Mouse (Mus musculus) mature B cell (primary cell): ENCODE data around the gene Fiz1.

ENCODE experiments used
- in situ Hi-C: fragments of 300-500 bp; cut with MboI; formaldehyde crosslinking; loops from 2 replicates; pipeline ENCODE4 v1.14.3; 2019

Gene Fiz1

DNA sequence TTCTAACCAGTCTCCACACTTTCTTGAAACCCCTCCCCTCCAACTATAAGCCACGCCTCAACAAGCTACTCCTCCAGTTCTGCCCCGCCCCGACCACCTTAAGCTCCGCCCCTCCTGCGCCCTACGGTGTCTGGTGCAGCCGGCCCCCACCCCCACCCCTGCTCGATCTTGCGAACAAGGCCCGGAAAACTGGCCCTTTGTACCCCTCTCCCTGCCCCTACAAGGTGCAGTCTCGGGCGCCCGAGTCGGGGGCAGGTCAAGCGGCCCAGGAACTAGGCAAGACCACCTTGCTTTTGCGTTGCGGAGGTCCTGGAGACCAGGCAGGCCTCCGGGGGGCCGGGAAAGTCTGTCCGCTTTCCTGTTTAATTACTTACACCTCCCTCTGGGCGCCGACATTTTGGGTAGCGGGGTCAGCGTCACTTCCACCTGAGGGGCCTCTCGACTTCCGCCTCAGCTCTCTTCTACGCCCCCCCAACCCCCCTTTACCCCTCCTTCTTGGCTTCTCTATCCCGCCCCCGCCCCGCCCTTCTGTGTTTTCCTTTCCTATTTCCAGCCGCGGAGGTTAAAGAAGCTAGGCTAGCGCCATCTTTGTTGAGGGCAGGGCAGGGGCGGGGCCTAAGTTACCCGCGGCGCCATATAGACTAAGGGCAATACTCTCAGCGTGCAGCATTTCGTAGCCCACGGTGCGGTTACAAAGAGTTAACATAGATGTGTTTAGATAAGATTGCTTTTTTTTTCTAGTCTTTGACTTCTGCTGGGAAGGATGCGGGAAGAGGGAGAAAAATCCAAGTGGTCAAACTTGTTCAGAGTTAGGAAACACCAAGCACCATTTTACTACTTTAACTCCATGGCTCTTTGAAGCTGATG is at the start of gene Fiz1, which contains the start of gene Zfp524:
Gene Fiz1 (minus strand): TSS at position 447 of the 867 bp plus-strand sequence.
Gene Zfp524 (plus strand): TSS at position 165 of the 867 bp plus-strand sequence.
- in situ Hi-C loops = loop anchor here (5.0 kb wide), 1 partner anchor 33 kb away; no protein-coding TSS in a partner anchor

GRCm38 (mm10) chr7:5062360-5063001 is 48.0 kb upstream of the Fiz1 start:
- in situ Hi-C loops = no loop called here

GRCm38 (mm10) chr7:5061774-5062359 is 47.4 kb upstream of the Fiz1 start, which contains the start of gene U2af2:
Gene U2af2, plus strand, starts transcription at chr7:5062143.
- in situ Hi-C loops = no loop called here

DNA sequence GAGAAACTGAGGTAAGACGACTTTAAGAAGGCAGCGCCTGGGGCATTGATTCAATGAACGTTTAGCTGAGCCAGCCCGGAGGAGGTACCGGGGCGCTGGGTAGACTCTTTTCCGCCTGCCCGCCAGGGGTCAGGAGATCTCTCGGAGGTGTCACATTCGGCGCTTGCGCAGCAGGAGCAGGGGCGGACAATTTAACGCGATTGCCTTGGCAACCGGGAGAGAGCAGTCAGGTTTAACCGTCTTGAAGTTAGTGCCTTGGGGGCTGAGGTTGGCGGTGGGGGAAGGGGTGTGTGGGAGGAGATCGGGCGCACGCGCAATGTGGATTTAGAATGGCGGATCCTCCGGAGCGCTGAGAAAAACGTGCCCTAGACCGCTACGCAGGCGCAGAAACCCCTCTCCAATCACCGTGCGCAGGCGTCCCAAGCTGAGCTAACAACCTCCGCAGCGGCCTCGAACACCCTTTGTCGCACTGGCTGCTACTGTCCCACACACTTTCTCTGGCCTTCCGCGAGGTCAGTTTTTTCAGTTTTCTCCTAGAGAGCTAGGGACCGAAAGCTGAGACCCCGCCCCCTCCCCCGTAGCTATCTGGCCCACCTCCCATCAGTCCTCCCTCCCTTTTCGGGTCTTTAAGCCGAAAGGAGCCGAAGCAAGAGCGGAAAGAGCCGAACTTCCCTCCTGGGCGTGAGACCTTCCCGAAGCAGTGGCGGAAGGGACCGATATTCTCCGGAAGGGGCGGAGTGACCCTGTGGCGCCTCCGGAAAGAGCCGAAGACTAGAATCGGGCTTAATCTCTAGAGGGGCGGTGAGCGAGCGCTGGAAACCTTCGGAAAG is 46.7 kb upstream of the Fiz1 start:
- in situ Hi-C loops = no loop called here

- in situ Hi-C loops = no loop called here
Measured at GRCm38 (mm10) chr7:5060239-5060731, 45.8 kb upstream of the Fiz1 start.

DNA sequence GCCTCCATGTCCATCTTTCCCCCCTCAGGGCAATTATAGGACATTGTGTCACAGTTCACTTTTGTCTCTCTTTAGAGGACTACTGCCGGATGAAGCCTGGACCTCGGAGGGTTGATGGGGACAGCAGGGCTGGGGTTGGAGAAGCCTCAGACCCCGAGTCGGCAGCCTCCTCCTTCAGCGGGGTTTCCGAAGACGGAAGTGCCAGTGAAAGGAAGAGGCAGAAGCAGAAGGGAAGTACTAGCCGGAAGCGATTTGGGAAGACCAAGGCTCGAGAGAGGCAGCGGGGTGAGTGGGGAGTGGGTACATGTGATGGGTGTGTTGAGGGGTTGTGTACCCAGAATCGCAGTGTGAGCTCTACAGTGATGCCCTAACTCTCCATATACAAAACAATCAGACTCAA is 44.9 kb upstream of the Fiz1 start:
- in situ Hi-C loops = no loop called here

- in situ Hi-C loops = no loop called here
Measured at GRCm38 (mm10) chr7:5058631-5059030, 44.1 kb upstream of the Fiz1 start.

- in situ Hi-C loops = no loop called here
Measured at GRCm38 (mm10) chr7:5057804-5058203, 43.3 kb upstream of the Fiz1 start.

DNA sequence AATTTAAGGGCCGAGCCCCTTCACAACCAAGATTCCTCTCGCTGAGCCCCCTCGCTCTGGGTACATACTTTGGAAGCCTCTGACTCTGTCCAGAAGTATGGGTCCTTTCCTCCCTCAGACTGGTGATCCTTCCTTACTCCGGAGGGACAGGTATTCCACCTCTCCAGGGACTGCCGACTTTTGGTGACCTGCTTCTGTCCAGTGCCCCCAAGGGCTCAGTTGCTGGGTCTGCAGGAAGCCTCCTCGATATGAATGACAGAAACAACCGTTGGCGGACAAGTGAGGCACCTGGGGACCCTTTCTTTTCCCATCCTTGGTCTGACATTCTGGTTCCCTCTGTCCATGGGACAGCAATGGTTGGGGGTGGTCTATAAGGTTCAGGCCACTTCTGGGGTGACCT is 42.9 kb upstream of the Fiz1 start:
- in situ Hi-C loops = no loop called here

- in situ Hi-C loops = no loop called here
Measured at GRCm38 (mm10) chr7:5056651-5057263, 42.3 kb upstream of the Fiz1 start.

- in situ Hi-C loops = loop anchor here (5.0 kb wide), 1 partner anchor 111 kb away; no protein-coding TSS in a partner anchor
Measured at GRCm38 (mm10) chr7:5053456-5054179, 39.1 kb upstream of the Fiz1 start.

GRCm38 (mm10) chr7:5052931-5053343 is 38.4 kb upstream of the Fiz1 start:
- in situ Hi-C loops = loop anchor here (5.0 kb wide), 1 partner anchor 111 kb away; no protein-coding TSS in a partner anchor

- in situ Hi-C loops = loop anchor here (5.0 kb wide), 1 partner anchor 110 kb away; no protein-coding TSS in a partner anchor
Measured at GRCm38 (mm10) chr7:5052438-5052837, 37.9 kb upstream of the Fiz1 start.

DNA sequence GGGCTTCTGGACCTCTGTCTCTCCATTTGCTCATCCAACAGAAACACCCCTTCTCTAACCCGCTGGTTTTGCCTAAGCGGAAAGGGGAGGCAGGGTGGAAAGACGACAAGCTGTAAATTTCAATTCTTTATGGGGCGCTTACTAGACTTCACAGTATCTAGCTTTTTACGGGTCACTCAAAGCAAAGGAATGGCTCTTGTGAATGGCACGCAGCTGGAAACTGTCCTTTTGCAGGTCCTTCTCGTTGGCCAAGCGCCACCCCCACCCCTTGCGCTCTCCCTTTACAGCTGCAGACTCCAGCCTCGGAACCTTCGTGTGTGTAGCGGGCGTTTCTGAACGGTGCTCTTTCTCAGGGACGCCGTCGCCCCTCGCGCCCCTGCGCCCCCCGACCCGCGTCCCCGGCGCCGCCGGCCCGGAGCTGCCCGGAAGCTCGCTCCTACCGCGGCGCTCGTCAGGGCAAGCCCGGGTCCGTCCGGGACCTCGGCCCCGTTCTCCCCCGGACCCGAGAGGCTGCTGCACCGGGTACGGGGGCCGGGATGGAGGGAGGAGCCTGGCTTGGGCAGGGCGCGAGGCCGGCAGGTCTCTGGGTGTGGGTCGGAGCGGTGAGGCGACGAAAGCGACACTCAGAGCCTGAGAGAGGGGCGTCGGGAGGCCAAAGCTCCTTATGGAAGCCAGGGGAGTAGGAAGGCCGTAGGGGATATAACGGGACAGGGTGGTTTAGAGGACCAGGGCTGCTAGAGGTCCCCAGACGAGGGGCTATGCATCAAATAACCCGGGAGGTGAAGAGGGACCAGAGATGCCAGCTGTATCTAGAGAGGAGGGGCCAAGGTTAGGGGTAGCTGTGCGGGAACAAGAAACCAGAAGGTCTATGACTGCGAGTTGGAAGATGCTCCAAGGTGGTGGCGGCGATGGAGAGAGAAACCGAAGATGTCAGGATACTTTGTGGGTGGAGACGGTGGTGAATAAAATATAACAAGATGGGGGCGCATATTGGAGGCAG is 37.0 kb upstream of the Fiz1 start, which contains the start of gene Zfp580:
Gene Zfp580 (plus strand): TSS at position 346 of the 1,000 bp plus-strand sequence.
- in situ Hi-C loops = loop anchor here (5.0 kb wide), 1 partner anchor 109 kb away; no protein-coding TSS in a partner anchor

- in situ Hi-C loops = loop anchor here (5.0 kb wide), 1 partner anchor 35 kb away; the partner anchor contains the start of genes Fiz1 and Zfp524
Measured at GRCm38 (mm10) chr7:5047313-5047712, 32.8 kb upstream of the Fiz1 start.

GRCm38 (mm10) chr7:5046112-5046511 is 31.6 kb upstream of the Fiz1 start:
- in situ Hi-C loops = loop anchor here (5.0 kb wide), 1 partner anchor 34 kb away; the partner anchor contains the start of genes Fiz1 and Zfp524

GRCm38 (mm10) chr7:5044981-5045380 is 30.5 kb upstream of the Fiz1 start:
- in situ Hi-C loops = loop anchor here (5.0 kb wide), 1 partner anchor 33 kb away; the partner anchor contains the start of genes Fiz1 and Zfp524

DNA sequence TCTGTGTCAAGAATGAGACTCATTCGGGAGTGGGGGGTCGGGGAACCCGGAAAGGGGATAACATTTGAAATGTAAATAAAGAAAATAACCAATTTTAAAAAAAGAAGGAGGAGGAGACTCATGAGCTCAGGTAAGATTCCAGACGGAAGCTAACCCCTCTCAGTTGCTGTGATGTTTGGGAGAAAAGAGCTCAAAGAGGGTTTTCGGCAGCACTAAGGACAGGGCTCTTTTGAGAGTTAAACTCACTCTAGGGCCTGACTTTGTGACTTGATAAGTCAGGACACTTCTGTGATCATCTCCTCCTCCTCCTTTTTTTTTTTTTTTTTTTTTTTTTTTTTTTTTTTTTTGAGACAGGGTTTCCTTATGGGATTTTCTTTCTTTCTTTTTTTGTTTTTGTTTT is 24.4 kb upstream of the Fiz1 start:
- in situ Hi-C loops = no loop called here
